Mouse (Mus musculus) lung, postnatal 14 days (tissue): ENCODE measurements around the gene Pld1.
"Not testable (repeated sequence)": the region's sequence is repeated elsewhere in the genome, so short reads cannot be mapped to it uniquely, and the experiment has no call there.

Experiments used
- DNase-seq: peaks from one replicate; pipeline ENCODE4 v3.0.0; 2021

Gene Pld1

DNA sequence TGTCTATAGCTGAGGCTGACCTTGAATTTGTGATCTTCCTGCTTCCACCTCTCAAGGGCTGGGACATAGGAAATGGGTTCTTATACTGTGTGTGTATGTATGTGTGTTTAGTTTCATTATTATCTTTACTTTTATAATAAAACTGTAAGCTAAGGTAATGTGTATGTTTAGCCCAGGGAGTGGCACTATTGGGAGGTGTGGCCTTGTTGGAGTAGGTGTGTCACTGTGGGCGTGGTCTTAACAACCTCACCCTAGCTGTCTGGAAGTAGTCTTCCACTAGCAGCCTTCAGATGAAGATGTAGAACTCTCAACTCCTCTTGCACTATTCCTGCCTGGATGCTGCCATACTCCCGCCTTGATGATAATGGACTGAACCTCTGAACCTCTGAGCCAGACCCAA lies 6.9 kb downstream of the Pld1 start:
- not testable (repeated sequence) for DNase-seq

DNA sequence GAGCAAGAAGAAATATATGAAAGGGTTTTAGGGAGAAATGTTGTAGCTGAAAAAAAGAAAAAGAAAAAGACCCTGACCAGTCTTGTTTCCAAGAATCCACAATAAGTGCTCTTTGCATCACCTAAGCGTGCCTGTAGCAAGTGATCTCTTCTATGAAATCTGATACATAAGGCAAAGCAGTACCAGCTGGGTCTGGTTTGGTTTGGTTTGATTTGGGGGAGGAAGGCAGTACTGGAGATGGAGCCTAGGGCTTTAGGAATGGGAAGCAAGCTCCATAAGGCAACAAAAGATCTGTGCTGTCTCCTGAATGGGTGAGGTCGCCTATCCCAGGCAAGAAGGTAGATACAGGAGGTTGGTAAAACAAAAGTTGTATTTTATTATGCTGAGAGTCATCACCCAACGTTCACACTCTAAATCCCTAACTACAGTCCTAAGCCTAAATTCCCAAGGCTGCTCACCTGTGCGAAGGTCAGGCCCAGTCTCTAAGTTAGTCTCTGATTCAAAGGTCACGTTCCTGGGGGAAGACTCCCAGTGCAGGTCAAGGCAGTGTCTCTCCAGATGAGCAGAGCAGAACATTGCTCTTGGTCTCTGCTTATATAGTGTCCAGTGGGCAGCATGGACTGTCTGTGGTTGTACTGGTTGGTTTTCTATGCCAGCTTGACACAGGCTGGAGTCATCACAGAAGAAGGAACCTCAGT lies 10.8 kb downstream of the Pld1 start:
- no peak for DNase-seq

DNA sequence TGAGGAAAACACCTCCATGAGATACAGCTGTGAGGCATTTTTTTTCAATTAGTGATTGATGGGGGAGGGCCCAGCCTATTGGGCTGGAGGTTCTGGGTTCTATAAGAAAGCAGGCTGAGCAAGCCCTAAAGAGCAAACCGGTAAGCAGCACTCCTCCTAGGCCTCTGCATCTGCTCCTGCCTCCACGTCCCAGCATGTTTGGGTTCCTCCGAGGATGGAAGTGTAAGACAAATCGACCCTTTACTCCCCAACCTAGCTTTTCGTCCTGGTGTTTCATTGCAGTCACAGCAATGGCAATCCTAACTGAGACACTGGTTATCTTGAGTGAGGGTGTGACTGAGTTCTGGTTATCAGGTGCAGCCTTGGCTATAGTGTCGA lies 11.4 kb downstream of the Pld1 start:
- DNase-seq = no peak

DNA sequence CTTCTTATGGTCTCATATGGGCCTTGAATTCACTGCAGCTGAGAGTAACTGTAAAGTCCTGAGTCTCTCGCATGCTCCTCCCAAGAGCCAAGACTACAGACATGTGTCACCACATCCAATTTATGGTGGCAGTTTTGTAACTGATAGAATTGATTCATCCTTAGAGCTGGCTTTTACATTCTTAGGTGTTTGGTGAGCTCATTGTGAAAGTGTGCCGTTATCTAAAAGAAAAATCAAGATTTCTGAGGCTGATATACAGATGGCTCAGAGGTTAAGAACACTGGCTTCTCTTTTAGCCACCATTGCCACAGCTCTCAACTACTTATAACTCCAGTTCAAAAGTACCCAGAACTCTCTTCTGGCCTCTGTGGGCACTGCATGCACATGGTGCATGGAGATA lies 12.2 kb downstream of the Pld1 start:
- no peak for DNase-seq

DNA sequence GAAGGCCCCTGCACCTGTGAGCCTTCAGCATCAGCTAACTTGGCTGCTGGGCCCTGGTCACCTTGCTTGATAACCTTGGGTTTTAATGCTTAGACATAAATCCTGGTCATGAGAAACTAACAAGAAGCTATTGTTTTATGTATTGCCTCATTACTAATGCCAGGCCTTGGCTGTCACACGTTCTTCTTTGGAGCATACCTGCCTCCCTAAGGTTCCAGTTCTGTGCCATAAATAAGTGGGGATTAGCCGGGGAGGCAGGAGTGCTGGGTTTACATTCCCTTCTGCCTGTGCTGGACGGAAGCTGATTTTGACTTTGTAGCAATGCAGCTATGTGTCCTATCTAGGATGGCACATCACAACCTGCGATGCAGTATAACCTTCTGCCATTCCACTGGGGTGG lies 13.2 kb downstream of the Pld1 start:
- DNase-seq = no peak

DNA sequence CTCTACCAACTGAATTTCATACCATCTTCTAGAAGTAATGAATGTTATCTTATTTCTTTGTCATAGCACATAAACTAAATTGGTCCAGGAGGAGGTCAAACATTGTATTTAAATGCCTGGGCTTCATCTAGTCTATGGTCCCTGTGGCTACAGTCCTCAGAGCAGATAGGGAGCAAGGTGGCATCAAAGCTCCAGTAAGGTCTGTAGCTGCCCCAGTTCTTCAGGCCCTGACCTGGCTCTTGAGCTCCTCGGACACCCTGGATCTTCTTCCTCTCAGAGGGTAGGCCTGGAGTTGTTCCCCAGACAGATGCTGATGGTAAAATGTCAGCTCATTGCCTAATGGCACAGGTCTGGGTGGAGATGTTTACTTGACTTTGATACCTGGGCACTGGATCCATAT lies 17.5 kb downstream of the Pld1 start:
- no peak for DNase-seq

DNA sequence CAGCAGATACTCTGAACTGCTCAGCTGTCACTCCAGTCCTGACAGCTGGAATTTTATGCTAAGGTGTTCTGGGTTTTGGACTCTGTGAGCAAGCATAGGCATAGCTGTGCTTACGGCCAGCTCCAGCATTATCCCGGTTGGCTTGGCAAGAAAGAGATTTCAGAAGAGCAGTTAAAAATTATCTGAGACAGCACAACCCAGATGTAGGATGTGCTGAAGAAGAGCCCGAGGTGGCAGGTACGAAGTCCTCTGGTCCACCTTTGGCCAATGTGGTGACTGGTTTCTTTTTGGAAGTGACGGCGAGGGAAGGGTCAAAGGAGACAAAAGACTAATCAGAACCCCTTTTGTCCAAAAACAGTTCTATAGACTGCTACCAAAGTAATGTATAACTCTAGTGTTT lies 20.7 kb downstream of the Pld1 start:
- no peak for DNase-seq

DNA sequence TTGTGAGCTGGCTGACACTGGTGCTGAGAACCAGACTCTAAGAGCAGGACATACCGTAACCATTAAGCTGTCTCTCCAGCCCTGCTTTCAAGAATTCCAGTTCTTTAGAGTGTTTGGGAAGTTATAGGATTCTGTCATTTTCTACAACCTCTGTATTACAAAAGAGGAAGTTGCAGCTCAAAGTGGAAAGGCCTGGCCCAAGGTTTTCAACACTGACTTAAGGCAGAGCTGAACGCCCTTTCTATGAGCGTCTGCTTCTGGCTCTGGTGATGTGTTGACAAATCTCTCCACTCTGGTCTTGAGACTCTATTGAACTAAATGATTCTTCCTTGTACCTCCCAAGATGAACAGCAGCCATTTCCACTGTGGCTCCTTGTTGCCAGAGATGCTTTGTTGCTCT lies 22.7 kb downstream of the Pld1 start:
- DNase-seq = no peak

DNA sequence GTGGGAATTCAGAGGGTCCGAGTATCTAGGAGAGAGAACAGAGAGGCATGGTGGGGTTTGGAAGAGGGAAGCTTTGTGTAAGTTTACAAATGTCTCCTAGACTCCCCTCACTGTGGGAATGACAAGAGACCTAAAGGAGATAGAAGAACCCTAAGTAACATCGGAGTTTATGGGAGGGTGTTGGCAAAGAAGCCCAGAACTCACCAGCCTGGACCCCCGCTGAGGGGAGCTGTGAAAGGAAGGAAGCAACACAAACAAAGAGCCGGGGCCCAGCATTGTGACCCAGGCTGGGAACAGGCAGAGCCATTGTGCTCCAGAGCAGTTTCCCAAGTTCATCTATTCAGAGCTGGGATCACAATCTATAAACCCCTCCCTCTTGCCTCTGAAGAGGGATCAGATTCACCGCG lies 25.3 kb downstream of the Pld1 start:
- no peak for DNase-seq

DNA sequence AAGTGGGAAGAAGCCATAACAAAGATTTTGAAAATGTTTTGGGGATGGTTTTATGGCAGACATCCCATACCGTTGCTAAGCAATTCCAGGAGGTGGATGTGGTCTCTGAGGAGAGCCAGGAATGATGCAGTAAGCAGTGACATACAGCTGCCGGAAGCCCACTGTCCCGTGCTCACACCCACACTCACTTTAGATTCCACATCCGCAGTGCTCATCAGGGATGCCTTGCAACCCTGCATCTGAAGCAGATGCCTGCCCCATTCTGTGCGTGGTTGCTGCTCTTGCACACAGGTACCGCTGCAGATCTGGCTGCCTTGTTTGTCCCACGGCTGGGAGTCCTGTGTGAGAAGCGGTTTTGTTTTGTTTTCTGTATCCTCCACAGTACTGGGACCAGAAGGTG lies 30.2 kb downstream of the Pld1 start:
- DNase-seq = no peak

DNA sequence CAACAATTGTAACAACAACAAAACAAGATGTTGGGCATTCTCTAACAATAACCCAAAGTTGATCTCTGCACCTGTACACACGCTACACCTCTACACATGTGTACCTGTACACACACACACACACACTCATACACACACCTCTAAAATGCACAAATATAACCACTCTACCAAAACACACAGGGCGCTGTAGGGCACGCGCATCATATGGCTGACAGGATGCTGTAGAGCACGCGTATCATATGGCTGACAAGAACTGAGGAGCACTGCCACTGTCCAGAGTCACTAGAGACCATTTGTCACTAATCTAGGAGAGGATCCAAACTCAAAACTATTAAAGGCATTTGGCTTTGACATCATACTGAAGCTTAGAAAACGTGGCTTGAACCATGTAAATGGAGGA lies 35.4 kb downstream of the Pld1 start:
- no peak for DNase-seq

DNA sequence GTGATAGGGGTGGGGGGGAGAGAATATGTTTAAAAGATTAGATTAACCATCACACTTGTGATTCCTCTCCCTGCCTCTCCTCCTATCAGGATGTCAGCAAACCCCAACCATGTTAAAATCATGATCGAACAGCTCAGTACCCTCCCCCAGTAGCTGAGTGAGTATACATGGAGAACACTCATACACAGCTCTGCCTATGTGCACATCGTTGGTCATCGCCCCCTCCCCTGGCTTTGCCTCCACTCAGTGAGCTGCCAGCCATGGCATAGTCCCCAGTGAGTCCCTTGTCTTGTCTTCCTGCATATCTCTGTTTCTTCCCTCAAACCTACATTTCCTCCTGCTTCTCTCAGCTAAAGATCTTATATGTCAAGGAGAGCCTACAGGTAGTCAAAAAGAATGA lies 36.5 kb downstream of the Pld1 start:
- no peak for DNase-seq

DNA sequence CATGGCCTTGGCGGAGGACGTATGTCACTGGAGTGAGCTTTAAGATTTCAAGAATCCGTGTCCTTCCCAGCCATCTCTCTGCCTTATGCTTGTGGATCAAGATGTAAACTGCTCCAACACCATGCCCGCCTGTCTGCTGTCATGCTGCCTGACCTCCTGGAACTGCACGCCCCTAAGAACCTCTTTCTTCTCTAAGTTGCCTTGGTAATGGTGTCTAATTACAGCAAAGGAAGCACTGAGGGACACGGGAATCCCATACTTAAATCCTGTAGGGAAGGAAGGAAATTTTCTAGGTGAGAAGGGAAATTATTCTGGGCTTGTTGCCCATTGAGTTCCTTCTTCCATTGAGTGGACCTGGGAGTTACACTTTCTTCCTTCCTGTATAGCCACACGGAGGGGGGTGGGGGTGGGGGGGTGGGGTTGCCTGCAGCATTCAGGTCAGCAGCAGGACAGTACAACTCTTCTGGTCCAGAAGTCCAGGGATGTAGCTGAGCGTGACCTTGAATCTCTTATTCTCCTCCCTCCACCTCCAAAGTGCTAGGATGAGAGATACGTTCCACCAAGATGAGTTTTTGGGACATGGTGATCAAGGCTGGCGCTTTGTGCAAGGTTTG lies 38.5 kb downstream of the Pld1 start:
- DNase-seq = no peak

DNA sequence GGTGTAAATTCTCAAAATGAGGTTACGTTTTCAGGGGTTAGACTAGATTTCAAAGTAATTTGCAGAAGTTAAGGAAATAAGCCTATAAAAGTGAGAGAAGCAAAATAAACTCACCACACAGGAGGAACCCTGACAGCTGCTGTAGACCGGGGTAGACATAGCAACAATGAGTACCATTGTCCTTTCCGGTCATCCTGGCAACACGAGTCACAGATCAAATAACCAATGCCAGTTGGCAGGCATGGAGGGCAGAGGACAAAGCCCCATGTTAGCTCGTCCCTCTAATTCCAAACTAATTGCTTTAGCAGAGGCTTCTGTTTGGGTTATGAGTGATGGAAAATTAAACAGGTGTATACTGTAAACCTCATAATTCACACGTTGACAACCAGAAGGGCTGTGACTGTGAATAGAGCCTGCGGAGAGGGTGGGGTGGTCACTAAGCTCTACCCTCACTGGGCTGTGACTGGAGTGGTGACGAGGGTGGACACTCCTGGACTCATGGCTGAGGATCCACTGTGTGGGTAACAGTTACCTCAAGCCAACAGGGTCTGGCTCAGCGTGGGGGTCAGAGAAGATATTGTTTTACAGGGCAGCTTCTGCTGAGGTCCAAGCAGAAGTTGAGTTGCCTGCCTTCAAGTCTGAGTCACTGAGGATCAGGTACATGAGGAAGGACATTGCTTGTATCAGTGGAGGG lies 39.7 kb downstream of the Pld1 start:
- no peak for DNase-seq

DNA sequence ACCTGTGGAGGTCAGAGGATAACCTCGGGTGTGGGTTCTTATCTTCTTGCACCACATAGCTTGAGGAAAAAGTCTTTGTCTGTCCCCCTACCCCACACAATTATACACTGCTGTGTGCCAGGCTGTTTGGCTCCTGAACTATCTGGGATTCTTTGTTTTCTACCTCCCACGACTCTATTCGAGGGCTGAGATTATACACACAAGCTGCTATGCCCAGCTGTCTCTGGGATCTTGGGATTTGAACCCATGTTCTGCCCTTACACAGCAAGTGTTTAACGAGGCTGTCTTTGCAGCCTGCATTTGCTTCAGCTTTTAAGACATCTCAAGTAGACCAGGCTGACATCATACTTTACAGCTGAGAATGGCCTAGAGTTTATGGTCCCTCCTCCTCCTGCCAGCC lies 43.1 kb downstream of the Pld1 start:
- no peak for DNase-seq

DNA sequence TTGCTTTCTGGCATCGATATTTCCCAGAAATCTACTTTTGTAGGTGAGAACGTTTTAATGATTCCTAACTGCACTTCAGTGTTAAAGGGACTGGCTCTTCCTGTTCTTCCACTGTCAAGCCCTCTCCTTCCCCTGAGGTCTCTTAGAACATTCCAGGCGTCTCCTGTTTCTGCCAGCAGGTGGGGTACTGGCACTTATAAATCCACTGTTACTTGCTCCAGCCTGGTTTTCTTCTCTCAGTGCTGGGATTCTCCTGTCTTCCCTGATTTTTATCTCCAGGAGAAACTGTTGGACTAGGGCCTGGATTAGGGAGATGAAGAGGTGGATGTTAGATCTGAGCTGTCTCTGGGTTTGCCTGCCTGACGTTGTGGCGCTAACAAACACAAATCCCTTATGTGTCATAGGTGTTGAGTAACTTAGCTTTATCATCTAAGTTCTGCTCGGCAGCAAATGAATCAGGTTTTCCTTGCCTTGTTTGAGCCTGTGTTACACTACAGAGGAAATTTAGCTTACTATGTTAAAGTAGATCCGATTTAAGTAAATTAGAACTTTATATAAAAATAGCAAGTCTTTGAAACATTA lies 44.0 kb downstream of the Pld1 start:
- peak; percentile 84 for DNase-seq

DNA sequence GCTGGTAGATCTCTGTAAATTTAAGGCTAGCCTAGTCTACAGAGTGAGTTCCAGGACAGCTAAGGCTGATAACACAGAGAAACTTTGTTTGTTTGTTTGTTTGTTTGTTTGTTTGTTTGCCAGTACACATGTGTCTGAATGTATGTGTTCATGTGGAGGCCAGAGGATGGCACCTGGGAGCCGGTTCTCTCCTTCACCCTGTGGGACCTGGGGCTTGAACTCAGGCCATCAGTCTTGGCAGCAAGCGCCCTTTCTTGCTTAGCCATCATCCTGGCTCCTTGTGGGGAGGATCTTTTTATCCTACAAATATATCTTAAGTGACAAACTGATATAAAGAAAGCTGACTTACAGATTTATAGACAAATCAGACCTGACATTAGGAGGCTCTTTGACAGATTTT lies 44.8 kb downstream of the Pld1 start:
- DNase-seq = no peak

DNA sequence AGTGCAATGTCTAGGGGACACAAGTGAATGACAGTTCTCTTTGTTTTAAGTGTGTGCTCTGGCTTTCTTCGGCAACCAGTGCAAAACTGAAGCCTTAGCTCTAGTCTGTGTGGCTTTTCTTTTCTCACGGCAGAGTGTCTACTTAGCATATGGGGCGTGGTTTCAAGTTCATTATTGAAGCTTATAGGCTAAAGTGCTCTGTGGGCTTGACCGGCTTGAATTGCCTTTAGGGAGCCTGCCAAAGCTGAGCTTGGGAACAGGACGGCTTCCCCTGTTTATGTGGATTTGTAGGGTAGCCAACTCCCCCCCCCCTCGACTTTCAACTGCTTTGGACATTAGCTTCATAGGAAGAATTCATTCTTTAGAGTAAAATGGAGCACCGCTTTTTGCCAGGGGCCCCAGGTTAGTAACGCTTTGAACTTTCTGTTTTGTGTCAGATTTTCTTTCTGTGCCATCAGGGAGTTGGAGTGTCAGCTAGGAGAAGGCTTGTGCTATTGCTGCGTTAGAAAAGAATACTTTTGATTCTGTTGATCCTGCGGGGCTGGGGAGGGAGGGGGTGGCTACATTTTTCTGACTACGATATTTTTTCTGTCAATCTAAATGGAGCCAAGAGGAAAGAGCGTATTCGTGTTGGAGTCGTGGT lies 45.6 kb downstream of the Pld1 start:
- DNase-seq = peak; percentile 72

DNA sequence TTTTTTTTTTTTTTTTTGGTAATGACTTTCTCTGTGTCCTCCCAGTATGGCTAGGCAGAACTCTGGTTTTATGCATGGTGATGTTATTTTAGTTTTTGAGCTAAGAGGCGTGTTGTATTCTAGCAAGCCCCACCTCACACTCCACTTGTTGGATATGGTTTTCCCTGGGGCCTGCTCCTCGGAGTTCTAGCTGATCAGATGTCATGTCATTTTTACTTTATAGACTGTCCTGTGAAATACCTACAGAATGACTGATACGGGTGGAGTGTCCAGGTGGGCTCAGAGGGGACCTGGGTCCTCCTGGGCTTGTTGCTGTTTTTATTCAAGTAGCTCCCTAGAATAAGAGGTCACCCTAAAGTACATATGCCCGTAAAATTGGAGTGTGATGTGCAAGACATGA lies 46.1 kb downstream of the Pld1 start:
- no peak for DNase-seq

DNA sequence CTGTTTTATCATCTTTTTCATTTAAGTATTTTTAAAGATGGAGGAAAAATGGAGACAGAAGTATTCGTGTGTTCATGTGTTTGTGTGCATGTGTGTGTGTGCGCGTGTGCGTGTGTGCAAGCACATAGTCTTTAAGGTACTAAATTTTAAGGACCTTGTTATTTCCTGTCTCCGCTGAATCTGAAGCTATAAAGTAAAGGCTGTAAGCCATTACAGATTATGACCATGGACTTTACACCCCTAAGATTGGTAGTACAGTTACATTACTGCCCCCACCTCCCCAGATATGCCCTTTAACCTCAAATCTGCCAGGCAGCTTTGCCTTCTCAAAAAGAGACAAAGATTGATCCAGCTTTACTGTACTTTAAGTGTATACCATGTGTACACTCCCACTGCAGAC lies 46.8 kb downstream of the Pld1 start:
- no peak for DNase-seq

DNA sequence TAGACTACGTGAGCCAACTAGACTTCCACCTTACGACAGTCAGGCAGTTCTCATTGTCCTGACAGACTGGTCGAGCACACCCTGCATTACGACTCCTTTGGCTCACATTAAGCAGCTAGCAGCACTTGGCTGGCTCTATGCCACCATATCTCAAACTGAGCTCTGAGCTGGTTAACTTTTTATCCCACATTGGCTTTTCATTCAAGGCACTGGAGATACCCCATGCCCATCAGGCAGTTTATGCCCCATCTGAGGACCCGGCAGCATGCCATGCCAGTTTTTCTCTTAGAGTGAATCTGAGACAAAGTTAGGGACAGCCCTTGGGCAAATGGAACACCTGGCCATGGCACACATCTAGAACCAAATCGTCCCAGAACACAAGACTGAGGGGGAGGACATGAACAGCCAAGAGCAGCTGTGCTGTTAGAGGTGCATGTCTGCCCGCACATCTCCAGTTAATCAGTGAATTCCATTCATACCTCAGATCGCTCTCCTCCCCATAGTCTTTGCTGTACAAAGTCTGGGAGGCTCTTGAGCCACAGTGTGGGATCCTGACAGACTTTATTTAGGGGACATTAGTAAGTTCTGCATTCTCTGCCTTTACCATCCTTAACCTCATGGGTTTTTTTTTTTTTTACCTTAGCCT lies 49.5 kb downstream of the Pld1 start:
- DNase-seq = peak; percentile 34

DNA sequence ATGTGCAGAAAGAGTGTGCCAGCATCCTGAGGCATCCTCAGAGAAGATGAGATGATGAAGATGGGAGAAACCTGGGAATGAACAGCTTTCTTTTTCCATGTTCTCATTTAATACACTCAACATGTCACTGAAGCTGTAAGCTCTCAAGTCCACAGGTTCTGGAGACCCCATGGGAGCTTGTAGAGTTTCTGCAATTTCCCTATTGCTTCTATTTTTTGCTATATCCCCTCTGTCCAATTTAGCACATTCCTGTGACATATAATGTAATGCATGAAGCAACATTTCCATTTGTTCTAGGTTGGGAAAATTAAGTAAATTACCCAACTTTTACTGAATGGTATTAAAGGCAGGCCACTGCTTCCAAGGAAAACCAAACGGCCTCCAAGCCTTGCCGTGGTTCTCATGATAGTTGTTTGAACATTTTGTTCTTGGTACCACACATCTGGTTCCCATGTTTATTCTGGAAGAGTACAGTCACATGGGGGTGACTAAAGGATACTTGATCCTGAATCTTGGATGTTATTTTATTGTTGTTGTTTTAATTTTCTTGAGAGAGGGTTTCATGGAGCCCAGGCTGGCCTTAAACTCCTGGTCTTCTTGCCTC lies 52.7 kb downstream of the Pld1 start:
- no peak for DNase-seq
